Mouse (Mus musculus) stomach, embryonic 16.5 days (tissue): ENCODE measurements around the gene Cdk5rap3. TPM values are rescaled to one million over a fixed set of nuclear protein-coding genes. Genes with fewer than 3 reads are reported as not detected.
A peak's percentile ranks its signal among the peaks of the same experiment; 100 is the strongest.

ENCODE experiments used
- ATAC-seq: fragments of 200-750 bp; cut with Nextera tagmentation; 2 replicates; pipeline ENCODE4 v1.8.0; 2017; ENCODE audit warnings: moderate number of reproducible peaks, moderate TSS enrichment; ENCODE audit not compliant: insufficient read depth, low FRiP score
- H3K27ac ChIP-seq: fragments of 300-500 bp; sonication (generic); 2 replicates; pipeline ENCODE4 v1.5.1; 2014; ENCODE audit warnings: low read length
- H3K27me3 ChIP-seq: fragments of 300-500 bp; sonication (generic); 2 replicates; pipeline ENCODE4 v1.6.1; 2014; ENCODE audit warnings: low read length, control low read depth, mixed read lengths; ENCODE audit not compliant: control insufficient read depth, insufficient read depth
- H3K36me3 ChIP-seq: fragments of 300-500 bp; sonication (generic); 2 replicates; pipeline ENCODE4 v1.6.1; 2014; ENCODE audit warnings: low read length; ENCODE audit not compliant: control insufficient read depth, insufficient read depth
- H3K4me1 ChIP-seq: fragments of 300-500 bp; sonication (generic); 2 replicates; pipeline ENCODE4 v1.6.1; 2014; ENCODE audit warnings: low read length, control low read depth, mixed read lengths; ENCODE audit not compliant: control insufficient read depth, insufficient read depth
- H3K4me2 ChIP-seq: fragments of 300-500 bp; sonication (generic); 2 replicates; pipeline ENCODE4 v1.6.1; 2014; ENCODE audit warnings: low read depth, low read length, mixed read lengths
- H3K4me3 ChIP-seq: fragments of 300-500 bp; sonication (generic); replicated peaks from 2 replicates; pipeline ENCODE4 v1.5.1; 2014; ENCODE audit warnings: mild to moderate bottlenecking, low read length
- H3K9ac ChIP-seq: fragments of 300-500 bp; sonication (generic); 2 replicates; pipeline ENCODE4 v1.6.1; 2014; ENCODE audit warnings: low read length
- H3K9me3 ChIP-seq: fragments of 300-500 bp; sonication (generic); replicated peaks from 2 replicates; pipeline ENCODE4 v1.6.1; 2016; ENCODE audit warnings: low read length, control low read depth; ENCODE audit not compliant: control insufficient read depth
- WGBS: fragments of 180-500 bp; shearing (Covaris S2); extraction: QIAGEN DNeasy Blood & Tissue Kit; methylation state at CpG from one replicate; pipeline ENCODE4 v1.1.7; 2014; 5-methylcytosine and 5-hydroxymethylcytosine counted together
- polyA plus RNA-seq: library from polyadenylated mRNA; unstranded; fragments of >200 nt; fragmentation: Nextera tagmentation; extraction: Ambion mirVana; gene quantifications from 2 replicates; pipeline ENCODE4 v1.2.1, GENCODE M21; 2015

Cdk5rap3 gene
- polyA plus RNA-seq, 1 experiment from 2014 or later = 68.7 TPM

- Histone ChIP-seq H3K4me2 (no peak overlapping the region), H3K27ac (no peak overlapping the region), H3K4me1 (peaks cover 10% of the 10 kb centered on the region; the same call in 1 of the 2 replicates), H3K4me3 (no peak overlapping the region), H3K9me3 (no peaks in the 10 kb centered on the region), H3K27me3 (no peaks in the 10 kb centered on the region), H3K36me3 (no peaks in the 10 kb centered on the region), H3K9ac (no peak overlapping the region)
- 83% methylated on average over 5 of the region's 5 CpGs for WGBS
- no peak for ATAC-seq
Measured at GRCm38 (mm10) chr11:96926587-96926986, 10.3 kb upstream of the Cdk5rap3 start.

GRCm38 (mm10) chr11:96925469-96926148 is 9.3 kb upstream of the Cdk5rap3 start:
- Histone ChIP-seq H3K27me3 (no peaks in the 10 kb centered on the region), H3K4me3 (no peak overlapping the region), H3K36me3 (no peaks in the 10 kb centered on the region), H3K9ac (peak overlapping the region; percentile 3; the same call in 1 of the 2 replicates), H3K4me1 (peaks cover 10% of the 10 kb centered on the region; the same call in 1 of the 2 replicates), H3K4me2 (no peak overlapping the region), H3K27ac (peak overlapping the region; percentile 68), H3K9me3 (no peaks in the 10 kb centered on the region)
- WGBS = 79% methylated on average over 12 of the region's 12 CpGs
- ATAC-seq = peak; percentile 26; the same call in 1 of the 2 replicates

GRCm38 (mm10) chr11:96924861-96925260 is 8.6 kb upstream of the Cdk5rap3 start:
- H3K9ac ChIP-seq = no peak overlapping the region
- H3K36me3 ChIP-seq = no peaks in the 10 kb centered on the region
- 72% methylated on average over 11 of the region's 11 CpGs for WGBS
- no peak overlapping the region for H3K27ac ChIP-seq
- peaks cover 10% of the 10 kb centered on the region; the same call in 1 of the 2 replicates for H3K4me1 ChIP-seq
- H3K4me3 ChIP-seq = no peak overlapping the region
- no peaks in the 10 kb centered on the region for H3K9me3 ChIP-seq
- no peak overlapping the region for H3K4me2 ChIP-seq
- no peaks in the 10 kb centered on the region for H3K27me3 ChIP-seq
- ATAC-seq = no peak

- Histone ChIP-seq H3K27ac (no peak overlapping the region; the same call in 1 of the 2 replicates), H3K27me3 (no peaks in the 10 kb centered on the region), H3K4me1 (peaks cover 17% of the 10 kb centered on the region), H3K36me3 (no peaks in the 10 kb centered on the region), H3K9ac (0 out of 2 replicates have a peak overlapping the region, but pooled peaks have one; percentile 26), H3K9me3 (no peaks in the 10 kb centered on the region), H3K4me2 (no peak overlapping the region), H3K4me3 (no peak overlapping the region)
- ATAC-seq = no peak
- 40% methylated on average over 6 of the region's 6 CpGs for WGBS
Measured at GRCm38 (mm10) chr11:96919003-96919402, 2.7 kb upstream of the Cdk5rap3 start.

GRCm38 (mm10) chr11:96917415-96917814 is 1.1 kb upstream of the Cdk5rap3 start:
- H3K27me3 ChIP-seq = no peaks in the 10 kb centered on the region
- no peak overlapping the region for H3K4me2 ChIP-seq
- no peak overlapping the region for H3K27ac ChIP-seq
- H3K9ac ChIP-seq = no peak overlapping the region
- 83% methylated on average over 6 of the region's 6 CpGs for WGBS
- no peak for ATAC-seq
- no peak overlapping the region for H3K4me3 ChIP-seq
- H3K4me1 ChIP-seq = peaks cover 17% of the 10 kb centered on the region
- H3K9me3 ChIP-seq = no peaks in the 10 kb centered on the region
- H3K36me3 ChIP-seq = no peaks in the 10 kb centered on the region

- Histone ChIP-seq H3K4me3 (peak overlapping the region; percentile 40), H3K9ac (peak overlapping the region; percentile 51; the same call in 1 of the 2 replicates), H3K4me1 (peaks cover 17% of the 10 kb centered on the region), H3K4me2 (peak overlapping the region; percentile 50), H3K36me3 (no peaks in the 10 kb centered on the region), H3K27ac (peak overlapping the region; percentile 12; the same call in 1 of the 2 replicates), H3K9me3 (no peaks in the 10 kb centered on the region), H3K27me3 (no peaks in the 10 kb centered on the region)
- ATAC-seq = peak; percentile 0; the same call in 1 of the 2 replicates
- 28% methylated on average over 13 of the region's 13 CpGs for WGBS
Measured at GRCm38 (mm10) chr11:96916885-96917396, 645 bp upstream of the Cdk5rap3 start.

GRCm38 (mm10) chr11:96912682-96913081 is 3.6 kb downstream of the Cdk5rap3 start:
- no peaks in the 10 kb centered on the region for H3K36me3 ChIP-seq
- H3K27ac ChIP-seq = no peak overlapping the region
- no peak overlapping the region for H3K4me2 ChIP-seq
- no peaks in the 10 kb centered on the region for H3K9me3 ChIP-seq
- WGBS = 81% methylated on average over 11 of the region's 11 CpGs
- H3K9ac ChIP-seq = no peak overlapping the region
- H3K4me1 ChIP-seq = peaks cover 10% of the 10 kb centered on the region
- no peaks in the 10 kb centered on the region for H3K27me3 ChIP-seq
- H3K4me3 ChIP-seq = no peak overlapping the region
- ATAC-seq = no peak

GRCm38 (mm10) chr11:96910003-96910402 is 6.3 kb downstream of the Cdk5rap3 start:
- Histone ChIP-seq H3K4me2 (no peak overlapping the region), H3K4me3 (no peak overlapping the region), H3K27ac (no peak overlapping the region), H3K9me3 (no peaks in the 10 kb centered on the region), H3K27me3 (no peaks in the 10 kb centered on the region), H3K4me1 (peaks cover 1% of the 10 kb centered on the region), H3K36me3 (no peaks in the 10 kb centered on the region), H3K9ac (no peak overlapping the region)
- 24% methylated on average over 7 of the region's 7 CpGs for WGBS
- ATAC-seq = peak; percentile 79; the same call in 1 of the 2 replicates

GRCm38 (mm10) chr11:96908594-96908993 is 7.7 kb downstream of the Cdk5rap3 start:
- H3K4me2 ChIP-seq = no peak overlapping the region
- H3K27ac ChIP-seq = no peak overlapping the region
- H3K4me3 ChIP-seq = no peak overlapping the region
- H3K36me3 ChIP-seq = no peaks in the 10 kb centered on the region
- H3K27me3 ChIP-seq = no peaks in the 10 kb centered on the region
- H3K9ac ChIP-seq = no peak overlapping the region
- WGBS = 84% methylated on average over 12 of the region's 12 CpGs
- H3K4me1 ChIP-seq = no peaks in the 10 kb centered on the region
- no peaks in the 10 kb centered on the region for H3K9me3 ChIP-seq
- ATAC-seq = no peak
